Mouse (Mus musculus) cortical plate, adult 2 months (tissue): ENCODE data around the gene Cabin1.

ENCODE experiments used
- CTCF ChIP-seq: fragments of 200-500 bp; IDR thresholded peaks from 2 replicates; pipeline ENCODE4 v1.5.1; 2011; ENCODE audit warnings: mild to moderate bottlenecking, control low read depth, low read length; ENCODE audit not compliant: insufficient read depth; ENCODE audit errors: extremely low read depth
- POLR2A ChIP-seq: fragments of 200-500 bp; IDR thresholded peaks from 2 replicates; pipeline ENCODE4 v1.6.1; 2011; ENCODE audit warnings: mild to moderate bottlenecking, low read length, control low read depth; ENCODE audit not compliant: insufficient read depth; ENCODE audit errors: extremely low read depth

GRCm38 (mm10) chr10:75789081-75789735 lies 25.1 kb upstream of the Cabin1 start:
- TF ChIP-seq CTCF (no peak), POLR2A (no peak)
